Mouse (Mus musculus): ENCODE measurements around the gene Prrg2.

Gene Prrg2

GRCm38 (mm10) chr7:45007846-45008245 lies 54.6 kb downstream of the Prrg2 start:
- no peak for DNase-seq (ENCODE audit: low spot score)

- no peak for DNase-seq (ENCODE audit: low spot score)
Observed at GRCm38 (mm10) chr7:45007141-45007540, 55.3 kb downstream of the Prrg2 start.

- no peak for DNase-seq (ENCODE audit: low spot score)
Observed at GRCm38 (mm10) chr7:45006503-45006902, 56.0 kb downstream of the Prrg2 start.

GRCm38 (mm10) chr7:45005321-45005992 lies 57.0 kb downstream of the Prrg2 start:
- no peak for DNase-seq (ENCODE audit: low spot score)

GRCm38 (mm10) chr7:45004546-45004945 lies 57.9 kb downstream of the Prrg2 start:
- DNase-seq (ENCODE audit: low spot score) = no peak

Data from layer of hippocampus, adult 9-10 months (tissue).